Mouse (Mus musculus) splenic B cell, adult 2 months (primary cell): ENCODE measurements around the gene Adamts15.

Source experiments
- DNase-seq: peaks from one replicate; pipeline ENCODE4 v3.0.0-alpha.2; 2011; ENCODE audit warnings: low read depth, low spot score
- H3K27me3 ChIP-seq: 2 replicates; pipeline ENCODE4 v1.6.1; 2012; ENCODE audit warnings: mild to moderate bottlenecking, low read length, moderate library complexity, mixed read lengths; ENCODE audit not compliant: control insufficient read depth, poor library complexity, insufficient read depth, severe bottlenecking
- H3K36me3 ChIP-seq: 2 replicates; pipeline ENCODE4 v1.6.1; 2012; ENCODE audit warnings: mild to moderate bottlenecking, low read length, moderate library complexity, mixed read lengths; ENCODE audit not compliant: control insufficient read depth, poor library complexity, insufficient read depth, severe bottlenecking

Gene Adamts15

DNA sequence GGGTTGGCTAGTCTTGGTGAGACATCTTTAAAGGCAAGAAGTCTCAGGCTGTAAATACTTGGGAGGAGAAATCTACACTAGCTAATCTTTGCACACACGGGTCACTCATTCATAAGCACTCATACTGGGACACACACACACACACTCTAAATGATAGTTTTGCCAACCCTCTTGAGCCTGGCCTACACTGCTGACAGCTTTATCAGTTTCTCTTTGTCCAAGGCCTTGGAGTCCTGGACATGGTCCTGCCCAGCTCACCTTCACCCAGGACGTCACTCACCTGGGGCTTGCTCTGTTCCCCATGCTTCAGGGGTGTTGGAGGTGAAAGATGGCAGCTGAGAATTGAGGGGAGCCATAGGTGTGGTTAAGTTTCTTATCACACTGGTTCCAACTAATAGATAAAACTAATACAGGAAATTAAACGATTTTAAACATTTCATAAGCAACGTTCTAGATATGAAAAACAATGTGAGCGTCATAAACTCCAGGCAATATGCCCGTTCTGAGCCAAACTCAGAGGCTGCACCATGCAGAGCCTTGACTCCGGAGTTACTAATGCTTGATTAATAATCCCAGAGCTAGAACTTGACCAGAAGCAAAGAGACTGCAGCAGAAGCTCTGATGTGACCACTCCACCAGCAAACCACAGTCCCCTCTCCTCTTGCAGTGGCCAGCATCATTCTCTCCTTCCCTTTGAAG, 42.9 kb downstream of the Adamts15 start:
- no peaks in the 10 kb centered on the region for H3K36me3 ChIP-seq

DNA sequence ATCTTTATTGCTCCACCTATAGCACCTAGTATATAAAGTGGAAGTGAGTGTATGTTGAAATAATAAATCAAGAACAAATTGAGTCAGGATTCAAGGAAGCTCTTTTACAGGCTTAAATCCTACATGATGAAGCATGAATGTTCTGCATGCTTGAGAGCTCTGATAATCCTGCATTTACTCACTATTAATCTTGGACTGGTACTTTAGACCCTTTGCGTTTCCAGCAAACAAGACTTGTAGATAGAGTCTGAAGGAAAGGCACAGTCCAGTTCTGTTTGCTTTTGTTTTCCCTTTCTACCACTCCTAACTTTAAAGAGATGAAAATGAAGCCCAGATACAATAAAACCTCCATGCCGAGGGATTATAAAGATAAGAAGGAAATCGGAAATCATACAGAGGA, 45.7 kb downstream of the Adamts15 start:
- H3K36me3 ChIP-seq = no peaks in the 10 kb centered on the region
- DNase-seq = no peak
- H3K27me3 ChIP-seq = no peaks in the 10 kb centered on the region

More for the DNA sequence above, 42.9 kb downstream of the Adamts15 start:
- no peak for DNase-seq
- H3K27me3 ChIP-seq = no peaks in the 10 kb centered on the region

- Histone ChIP-seq H3K27me3 (no peaks in the 10 kb centered on the region), H3K36me3 (no peaks in the 10 kb centered on the region)
- DNase-seq = no peak
Measured at GRCm38 (mm10) chr9:30855837-30856236, 66.4 kb downstream of the Adamts15 start.

DNA sequence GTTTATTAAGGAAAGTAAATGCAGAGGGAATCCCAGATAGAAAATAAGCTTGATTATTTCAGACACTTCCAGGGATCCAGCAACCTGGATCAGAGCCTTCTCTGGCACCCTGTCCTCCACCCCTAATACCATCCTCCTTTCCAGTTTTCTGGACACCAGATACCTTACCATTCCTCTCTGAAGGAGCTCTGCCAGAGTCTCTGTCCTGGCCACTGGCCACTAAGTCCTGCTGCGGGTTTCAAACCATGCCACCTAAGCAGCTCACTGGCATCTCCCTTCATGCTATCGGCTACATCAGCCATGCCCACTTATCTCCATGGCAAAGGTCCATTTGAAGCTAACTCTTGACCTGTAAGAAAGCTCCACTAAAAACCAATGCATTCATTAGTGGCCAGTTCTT, 70.4 kb downstream of the Adamts15 start:
- no peaks in the 10 kb centered on the region for H3K27me3 ChIP-seq
- no peaks in the 10 kb centered on the region for H3K36me3 ChIP-seq
- no peak for DNase-seq

- no peaks in the 10 kb centered on the region for H3K36me3 ChIP-seq
- no peaks in the 10 kb centered on the region for H3K27me3 ChIP-seq
- DNase-seq = no peak
Measured at GRCm38 (mm10) chr9:30849951-30850350, 72.3 kb downstream of the Adamts15 start.

DNA sequence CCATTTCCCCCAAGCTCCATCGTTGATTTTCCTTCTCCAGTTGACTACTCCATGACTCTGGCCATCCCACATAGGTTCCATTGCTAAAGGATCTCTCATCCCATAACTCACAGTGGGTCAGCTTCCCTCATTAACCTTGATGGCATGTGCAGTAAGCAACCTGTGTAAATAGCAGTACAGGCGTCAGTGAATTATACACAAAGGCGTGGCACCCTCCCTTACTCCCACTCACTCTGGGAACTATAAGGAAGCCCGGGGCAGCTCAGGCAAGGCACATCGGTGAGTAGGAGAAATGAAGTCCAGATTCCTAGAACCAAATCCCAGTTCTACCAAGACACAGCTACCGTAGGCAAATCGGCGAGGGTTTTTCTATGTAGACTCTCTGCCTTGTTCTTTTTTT, 72.8 kb downstream of the Adamts15 start:
- no peak for DNase-seq
- Histone ChIP-seq H3K36me3 (no peaks in the 10 kb centered on the region), H3K27me3 (no peaks in the 10 kb centered on the region)
